Mouse (Mus musculus): ENCODE data around the gene Dok4. TPM values are rescaled to one million over a fixed set of nuclear protein-coding genes. Genes with fewer than 3 reads are reported as not detected.
A peak's percentile ranks its signal among the peaks of the same experiment; 100 is the strongest.

Gene Dok4
- polyA plus RNA-seq, 1 experiment from 2014 or later: 31.0 TPM

- H3K4me2 ChIP-seq (replicated peaks): no peak overlapping the region
- H3K4me3 ChIP-seq (replicated peaks): peak overlapping the region; percentile 69; the same call in 1 of the 2 replicates
- H3K27me3 ChIP-seq: no peaks in the 10 kb centered on the region
- no peaks in the 10 kb centered on the region for H3K36me3 ChIP-seq
- no peak for ATAC-seq (ENCODE audit: insufficient number of reproducible peaks, low FRiP score, low TSS enrichment, low read depth)
- H3K9me3 ChIP-seq (replicated peaks): no peaks in the 10 kb centered on the region
- WGBS: 38% methylated on average over 3 of the region's 3 CpGs
- no peak overlapping the region for H3K9ac ChIP-seq
- H3K4me1 ChIP-seq: peaks cover 39% of the 10 kb centered on the region
- H3K27ac ChIP-seq (replicated peaks): no peak overlapping the region
Measured at GRCm38 (mm10) chr8:94876820-94877219, 690 bp upstream of the Dok4 start.

GRCm38 (mm10) chr8:94875871-94876150 is 319 bp downstream of the Dok4 start:
- H3K4me2 ChIP-seq (replicated peaks): peak overlapping the region; percentile 92
- H3K9ac ChIP-seq: peak overlapping the region; percentile 46
- peaks cover 48% of the 10 kb centered on the region for H3K4me1 ChIP-seq
- no peaks in the 10 kb centered on the region for H3K9me3 ChIP-seq (replicated peaks)
- WGBS: under 1% methylated on average over 15 of the region's 20 CpGs
- H3K27me3 ChIP-seq: no peaks in the 10 kb centered on the region
- H3K4me3 ChIP-seq (replicated peaks): peak overlapping the region; percentile 69
- no peaks in the 10 kb centered on the region for H3K36me3 ChIP-seq
- 0 out of 2 replicates have a peak, but pooled peaks have one; percentile 2 for ATAC-seq (ENCODE audit: insufficient number of reproducible peaks, low FRiP score, low TSS enrichment, low read depth)
- peak overlapping the region; percentile 71 for H3K27ac ChIP-seq (replicated peaks)

- no peaks in the 10 kb centered on the region for H3K27me3 ChIP-seq
- H3K4me3 ChIP-seq (replicated peaks): peak overlapping the region; percentile 69
- H3K4me2 ChIP-seq (replicated peaks): peak overlapping the region; percentile 92
- H3K9me3 ChIP-seq (replicated peaks): no peaks in the 10 kb centered on the region
- peaks cover 54% of the 10 kb centered on the region for H3K4me1 ChIP-seq
- ATAC-seq (ENCODE audit: insufficient number of reproducible peaks, low FRiP score, low TSS enrichment, low read depth): no peak
- 14% methylated on average over 17 of the region's 17 CpGs for WGBS
- peak overlapping the region; percentile 71 for H3K27ac ChIP-seq (replicated peaks)
- H3K36me3 ChIP-seq: no peaks in the 10 kb centered on the region
- H3K9ac ChIP-seq: peak overlapping the region; percentile 46
Measured at GRCm38 (mm10) chr8:94875096-94875870, 847 bp downstream of the Dok4 start.

DNA sequence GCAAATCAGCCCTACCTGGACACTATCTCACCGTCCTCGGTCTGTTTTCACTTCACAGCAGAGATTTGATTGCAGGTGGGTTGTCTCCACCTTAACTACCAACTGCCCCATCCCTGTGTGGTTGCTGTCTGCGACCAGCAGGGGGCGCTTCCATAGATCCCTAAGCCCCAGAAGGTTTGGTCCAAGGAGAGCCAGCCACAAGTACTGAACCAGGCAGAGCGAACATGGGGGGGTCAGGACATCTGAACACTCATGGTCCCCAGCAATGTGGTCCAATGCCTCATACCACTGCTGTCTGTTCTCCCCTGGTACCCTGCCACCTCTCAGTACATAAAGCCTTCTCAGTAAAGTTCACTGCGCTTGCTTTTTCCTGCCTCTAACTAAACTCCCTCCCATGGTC is 1.8 kb downstream of the Dok4 start:
- ATAC-seq (ENCODE audit: insufficient number of reproducible peaks, low FRiP score, low TSS enrichment, low read depth): no peak
- Histone ChIP-seq H3K4me2 (replicated peaks) (peak overlapping the region; percentile 92), H3K9ac (no peak overlapping the region), H3K4me1 (peaks cover 63% of the 10 kb centered on the region), H3K9me3 (replicated peaks) (no peaks in the 10 kb centered on the region), H3K36me3 (no peaks in the 10 kb centered on the region), H3K4me3 (replicated peaks) (peak overlapping the region; percentile 69), H3K27me3 (no peaks in the 10 kb centered on the region), H3K27ac (replicated peaks) (no peak overlapping the region)
- WGBS: 14% methylated on average over 6 of the region's 6 CpGs

DNA sequence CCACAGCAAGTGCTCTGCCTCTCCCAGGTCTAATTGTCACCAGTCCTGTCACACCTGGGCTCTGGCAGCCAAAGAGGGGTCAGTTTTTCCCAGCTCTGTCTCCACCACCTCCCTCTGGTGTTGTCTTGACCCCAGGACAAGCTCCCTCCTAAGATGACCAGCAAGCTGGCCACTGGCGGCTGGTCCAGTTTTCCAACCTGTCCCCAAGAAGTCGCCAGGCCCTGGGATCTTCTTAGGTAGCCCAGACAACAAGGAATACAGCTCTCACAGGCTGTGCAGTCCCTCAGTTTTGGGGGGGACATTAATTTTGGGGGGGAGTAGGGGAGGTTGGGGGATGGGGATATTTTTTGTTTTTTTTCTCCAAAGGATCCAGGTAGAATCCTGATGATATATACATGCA is 3.6 kb downstream of the Dok4 start:
- Histone ChIP-seq H3K36me3 (0 out of 2 replicates have a peak, but pooled peaks cover 2% of the 10 kb centered on the region), H3K4me3 (replicated peaks) (no peak overlapping the region), H3K4me2 (replicated peaks) (peak overlapping the region; percentile 88; the same call in 1 of the 2 replicates), H3K27me3 (no peaks in the 10 kb centered on the region), H3K4me1 (peaks cover 72% of the 10 kb centered on the region), H3K9me3 (replicated peaks) (no peaks in the 10 kb centered on the region), H3K27ac (replicated peaks) (no peak overlapping the region), H3K9ac (no peak overlapping the region)
- no peak for ATAC-seq (ENCODE audit: insufficient number of reproducible peaks, low FRiP score, low TSS enrichment, low read depth)
- whole genome bisulfite sequencing: 50% methylated on average over 2 of the region's 2 CpGs

DNA sequence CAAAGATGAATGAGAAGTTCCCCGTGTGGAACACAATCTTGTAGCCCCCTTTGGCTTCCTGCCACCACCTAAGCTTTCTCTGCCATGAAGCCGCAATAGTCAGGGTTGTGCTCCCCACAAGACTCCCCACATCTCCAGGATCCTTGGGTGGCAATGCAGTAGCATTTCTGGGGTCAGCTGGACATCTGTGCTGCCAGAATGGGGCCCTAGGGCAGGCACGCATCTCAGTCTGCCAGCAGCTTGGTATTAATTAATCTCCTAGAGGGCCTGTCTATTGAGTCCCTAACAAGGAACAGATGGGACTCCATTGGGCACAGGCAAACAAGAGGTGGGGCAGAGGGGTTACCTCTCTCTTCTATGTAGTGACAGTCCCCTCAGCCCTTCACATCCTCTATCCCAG is 4.0 kb downstream of the Dok4 start:
- Histone ChIP-seq H3K4me3 (replicated peaks) (no peak overlapping the region), H3K36me3 (0 out of 2 replicates have a peak, but pooled peaks cover 7% of the 10 kb centered on the region), H3K4me1 (peaks cover 72% of the 10 kb centered on the region), H3K9me3 (replicated peaks) (no peaks in the 10 kb centered on the region), H3K4me2 (replicated peaks) (peak overlapping the region; percentile 88; the same call in 1 of the 2 replicates), H3K27ac (replicated peaks) (no peak overlapping the region), H3K27me3 (no peaks in the 10 kb centered on the region), H3K9ac (no peak overlapping the region)
- no peak for ATAC-seq (ENCODE audit: insufficient number of reproducible peaks, low FRiP score, low TSS enrichment, low read depth)
- 36% methylated on average over 3 of the region's 3 CpGs for WGBS

- ATAC-seq (ENCODE audit: insufficient number of reproducible peaks, low FRiP score, low TSS enrichment, low read depth): peak; percentile 75
- H3K4me2 ChIP-seq (replicated peaks): peak overlapping the region; percentile 88
- peaks cover 14% of the 10 kb centered on the region; the same call in 1 of the 2 replicates for H3K36me3 ChIP-seq
- no peaks in the 10 kb centered on the region for H3K27me3 ChIP-seq
- H3K4me1 ChIP-seq: peaks cover 67% of the 10 kb centered on the region
- H3K27ac ChIP-seq (replicated peaks): peak overlapping the region; percentile 77
- 4% methylated on average over 7 of the region's 7 CpGs for WGBS
- no peaks in the 10 kb centered on the region for H3K9me3 ChIP-seq (replicated peaks)
- peak overlapping the region; percentile 50 for H3K4me3 ChIP-seq (replicated peaks)
- peak overlapping the region; percentile 24; the same call in 1 of the 2 replicates for H3K9ac ChIP-seq
Measured at GRCm38 (mm10) chr8:94871108-94871894, 4.8 kb downstream of the Dok4 start.

GRCm38 (mm10) chr8:94870474-94871107 is 5.5 kb downstream of the Dok4 start:
- 4% methylated on average over 22 of the region's 22 CpGs for WGBS
- peak overlapping the region; percentile 88 for H3K4me2 ChIP-seq (replicated peaks)
- H3K36me3 ChIP-seq: peaks cover 21% of the 10 kb centered on the region
- no peaks in the 10 kb centered on the region for H3K27me3 ChIP-seq
- peaks cover 62% of the 10 kb centered on the region for H3K4me1 ChIP-seq
- H3K9ac ChIP-seq: peak overlapping the region; percentile 24
- H3K9me3 ChIP-seq (replicated peaks): no peaks in the 10 kb centered on the region
- H3K4me3 ChIP-seq (replicated peaks): peak overlapping the region; percentile 50
- peak overlapping the region; percentile 51; the same call in 1 of the 2 replicates for H3K27ac ChIP-seq (replicated peaks)
- ATAC-seq (ENCODE audit: insufficient number of reproducible peaks, low FRiP score, low TSS enrichment, low read depth): peak; percentile 8; the same call in 1 of the 2 replicates

DNA sequence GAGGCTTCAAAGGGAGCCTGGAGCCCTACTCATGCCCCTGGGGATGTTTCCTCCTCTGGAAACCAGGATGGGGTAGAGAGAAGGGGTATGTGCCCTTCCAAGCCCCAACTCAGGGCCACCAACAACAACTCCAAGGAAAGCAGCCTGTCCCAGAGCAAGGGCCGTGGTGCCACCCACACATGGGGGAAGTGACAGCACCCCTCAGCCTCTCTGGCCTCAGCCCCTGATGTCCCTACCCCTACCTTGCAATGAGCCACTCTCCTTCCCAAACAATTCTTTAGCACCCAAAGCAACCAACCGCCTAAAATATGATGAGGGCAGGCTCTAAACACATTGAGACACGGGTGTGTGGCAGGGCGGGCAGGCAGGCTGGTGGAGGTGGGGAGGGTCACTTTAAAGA is 6.1 kb downstream of the Dok4 start:
- WGBS: 28% methylated on average over 4 of the region's 4 CpGs
- Histone ChIP-seq H3K9me3 (replicated peaks) (no peaks in the 10 kb centered on the region), H3K4me3 (replicated peaks) (peak overlapping the region; percentile 50), H3K27ac (replicated peaks) (no peak overlapping the region), H3K27me3 (no peaks in the 10 kb centered on the region), H3K36me3 (peaks cover 27% of the 10 kb centered on the region), H3K4me1 (peaks cover 57% of the 10 kb centered on the region), H3K4me2 (replicated peaks) (peak overlapping the region; percentile 88), H3K9ac (peak overlapping the region; percentile 24; the same call in 1 of the 2 replicates)
- no peak for ATAC-seq (ENCODE audit: insufficient number of reproducible peaks, low FRiP score, low TSS enrichment, low read depth)

- H3K9ac ChIP-seq: no peak overlapping the region
- H3K36me3 ChIP-seq: peaks cover 36% of the 10 kb centered on the region
- WGBS: 54% methylated on average over 7 of the region's 7 CpGs
- H3K9me3 ChIP-seq (replicated peaks): no peaks in the 10 kb centered on the region
- H3K27ac ChIP-seq (replicated peaks): no peak overlapping the region
- no peak for ATAC-seq (ENCODE audit: insufficient number of reproducible peaks, low FRiP score, low TSS enrichment, low read depth)
- H3K4me2 ChIP-seq (replicated peaks): no peak overlapping the region
- no peak overlapping the region for H3K4me3 ChIP-seq (replicated peaks)
- H3K4me1 ChIP-seq: peaks cover 49% of the 10 kb centered on the region
- H3K27me3 ChIP-seq: no peaks in the 10 kb centered on the region
Measured at GRCm38 (mm10) chr8:94869146-94869545, 7.0 kb downstream of the Dok4 start.

GRCm38 (mm10) chr8:94866921-94867320 is 9.2 kb downstream of the Dok4 start:
- Histone ChIP-seq H3K9me3 (replicated peaks) (no peaks in the 10 kb centered on the region), H3K36me3 (peaks cover 55% of the 10 kb centered on the region), H3K27ac (replicated peaks) (no peak overlapping the region), H3K4me1 (peaks cover 35% of the 10 kb centered on the region), H3K9ac (no peak overlapping the region), H3K4me2 (replicated peaks) (no peak overlapping the region), H3K27me3 (no peaks in the 10 kb centered on the region), H3K4me3 (replicated peaks) (no peak overlapping the region)
- no peak for ATAC-seq (ENCODE audit: insufficient number of reproducible peaks, low FRiP score, low TSS enrichment, low read depth)
- 84% methylated on average over 9 of the region's 9 CpGs for WGBS
